Mouse (Mus musculus) forebrain, embryonic 12.5 days (tissue): Measurements from ENCODE around the gene Slc2a9. TPM values are rescaled to one million over a fixed set of nuclear protein-coding genes. Genes with fewer than 3 reads are reported as not detected.

Experiments
- ATAC-seq: fragments of 200-750 bp; cut with Nextera tagmentation; 2 replicates; pipeline ENCODE4 v1.8.0; 2017; ENCODE audit warnings: moderate TSS enrichment; ENCODE audit not compliant: low FRiP score
- H3K27ac ChIP-seq: fragments of 300-500 bp; sonication (generic); 2 replicates; pipeline ENCODE4 v1.5.1; 2016; ENCODE audit warnings: mild to moderate bottlenecking
- H3K27me3 ChIP-seq: fragments of 300-500 bp; sonication (generic); 2 replicates; pipeline ENCODE4 v1.6.1; 2016; ENCODE audit warnings: mild to moderate bottlenecking
- H3K36me3 ChIP-seq: fragments of 300-500 bp; sonication (generic); replicated peaks from 2 replicates; pipeline ENCODE4 v1.6.1; 2016; ENCODE audit warnings: mild to moderate bottlenecking
- H3K4me1 ChIP-seq: fragments of 300-500 bp; sonication (generic); 2 replicates; pipeline ENCODE4 v1.6.1; 2016
- H3K4me2 ChIP-seq: fragments of 300-500 bp; sonication (generic); 2 replicates; pipeline ENCODE4 v1.6.1; 2016; ENCODE audit warnings: mild to moderate bottlenecking, moderate library complexity
- H3K4me3 ChIP-seq: fragments of 300-500 bp; sonication (generic); replicated peaks from 2 replicates; pipeline ENCODE4 v1.5.1; 2016; ENCODE audit warnings: mild to moderate bottlenecking
- H3K9ac ChIP-seq: fragments of 300-500 bp; sonication (generic); 2 replicates; pipeline ENCODE4 v1.6.1; 2016; ENCODE audit warnings: mild to moderate bottlenecking
- H3K9me3 ChIP-seq: fragments of 300-500 bp; sonication (generic); 2 replicates; pipeline ENCODE4 v1.6.1; 2016
- WGBS: fragments of 180-500 bp; shearing (Covaris S2); methylation state at CpG from one replicate; pipeline ENCODE4 v1.1.7; 2016; 5-methylcytosine and 5-hydroxymethylcytosine counted together
- polyA plus RNA-seq: library from polyadenylated mRNA; unstranded; fragments of >200 nt; fragmentation: Nextera tagmentation; extraction: Ambion mirVana; gene quantifications from 2 replicates; pipeline ENCODE4 v1.2.1, GENCODE M21; 2016

Slc2a9 gene
- polyA plus RNA-seq, 1 experiment from 2014 or later = 0.29 TPM

- WGBS = 95% methylated on average over 3 of the region's 3 CpGs
- Histone ChIP-seq H3K9ac (no peak overlapping the region), H3K4me3 (no peak overlapping the region), H3K4me1 (no peaks in the 10 kb centered on the region), H3K9me3 (no peaks in the 10 kb centered on the region), H3K4me2 (no peak overlapping the region), H3K27me3 (no peaks in the 10 kb centered on the region), H3K27ac (no peak overlapping the region), H3K36me3 (no peaks in the 10 kb centered on the region)
- ATAC-seq = no peak
Measured at GRCm38 (mm10) chr5:38448121-38448520, 54.8 kb downstream of the Slc2a9 start.

- H3K4me3 ChIP-seq = no peak overlapping the region
- no peaks in the 10 kb centered on the region for H3K27me3 ChIP-seq
- no peaks in the 10 kb centered on the region for H3K36me3 ChIP-seq
- no peaks in the 10 kb centered on the region for H3K4me1 ChIP-seq
- no peak overlapping the region for H3K27ac ChIP-seq
- no peak overlapping the region for H3K4me2 ChIP-seq
- no peak overlapping the region for H3K9ac ChIP-seq
- WGBS = 77% methylated on average over 14 of the region's 14 CpGs
- no peaks in the 10 kb centered on the region for H3K9me3 ChIP-seq
- ATAC-seq = no peak
Measured at GRCm38 (mm10) chr5:38446316-38446975, 56.5 kb downstream of the Slc2a9 start.

- no peaks in the 10 kb centered on the region for H3K4me1 ChIP-seq
- H3K36me3 ChIP-seq = no peaks in the 10 kb centered on the region
- 75% methylated on average over 10 of the region's 10 CpGs for WGBS
- no peak overlapping the region for H3K9ac ChIP-seq
- no peaks in the 10 kb centered on the region for H3K27me3 ChIP-seq
- no peak overlapping the region for H3K4me2 ChIP-seq
- no peak overlapping the region for H3K27ac ChIP-seq
- no peak overlapping the region for H3K4me3 ChIP-seq
- H3K9me3 ChIP-seq = 0 out of 2 replicates have a peak, but pooled peaks cover 2% of the 10 kb centered on the region
- ATAC-seq = no peak
Measured at GRCm38 (mm10) chr5:38441088-38441839, 61.7 kb downstream of the Slc2a9 start.

- Histone ChIP-seq H3K36me3 (no peaks in the 10 kb centered on the region), H3K27ac (no peak overlapping the region), H3K4me1 (no peaks in the 10 kb centered on the region), H3K9ac (no peak overlapping the region), H3K9me3 (0 out of 2 replicates have a peak, but pooled peaks cover 2% of the 10 kb centered on the region), H3K4me2 (no peak overlapping the region), H3K27me3 (no peaks in the 10 kb centered on the region), H3K4me3 (no peak overlapping the region)
- no peak for ATAC-seq
- 84% methylated on average over 9 of the region's 9 CpGs for WGBS
Measured at GRCm38 (mm10) chr5:38440252-38441005, 62.5 kb downstream of the Slc2a9 start.

GRCm38 (mm10) chr5:38436681-38437080, 66.3 kb downstream of the Slc2a9 start:
- no peak overlapping the region for H3K4me3 ChIP-seq
- ATAC-seq = no peak
- H3K9ac ChIP-seq = no peak overlapping the region
- H3K27me3 ChIP-seq = no peaks in the 10 kb centered on the region
- no peaks in the 10 kb centered on the region for H3K4me1 ChIP-seq
- WGBS = 95% methylated on average over 11 of the region's 11 CpGs
- 0 out of 2 replicates have a peak, but pooled peaks cover 2% of the 10 kb centered on the region for H3K9me3 ChIP-seq
- H3K27ac ChIP-seq = no peak overlapping the region
- H3K4me2 ChIP-seq = no peak overlapping the region
- H3K36me3 ChIP-seq = no peaks in the 10 kb centered on the region

- WGBS = 75% methylated on average over 3 of the region's 3 CpGs
- no peak for ATAC-seq
- H3K27me3 ChIP-seq = no peaks in the 10 kb centered on the region
- 0 out of 2 replicates have a peak, but pooled peaks cover 2% of the 10 kb centered on the region for H3K9me3 ChIP-seq
- H3K9ac ChIP-seq = no peak overlapping the region
- no peak overlapping the region for H3K27ac ChIP-seq
- H3K4me2 ChIP-seq = no peak overlapping the region
- H3K4me3 ChIP-seq = no peak overlapping the region
- no peaks in the 10 kb centered on the region for H3K36me3 ChIP-seq
- H3K4me1 ChIP-seq = no peaks in the 10 kb centered on the region
Measured at GRCm38 (mm10) chr5:38434875-38435274, 68.1 kb downstream of the Slc2a9 start.

- no peak overlapping the region for H3K4me3 ChIP-seq
- no peak overlapping the region for H3K27ac ChIP-seq
- no peaks in the 10 kb centered on the region for H3K9me3 ChIP-seq
- H3K4me1 ChIP-seq = no peaks in the 10 kb centered on the region
- H3K36me3 ChIP-seq = no peaks in the 10 kb centered on the region
- no peaks in the 10 kb centered on the region for H3K27me3 ChIP-seq
- no peak overlapping the region for H3K9ac ChIP-seq
- WGBS = 84% methylated on average over 7 of the region's 7 CpGs
- no peak for ATAC-seq
- no peak overlapping the region for H3K4me2 ChIP-seq
Measured at GRCm38 (mm10) chr5:38431201-38431600, 71.7 kb downstream of the Slc2a9 start.

GRCm38 (mm10) chr5:38429106-38429505, 73.8 kb downstream of the Slc2a9 start:
- Histone ChIP-seq H3K4me3 (no peak overlapping the region), H3K4me2 (no peak overlapping the region), H3K9me3 (no peaks in the 10 kb centered on the region), H3K27me3 (no peaks in the 10 kb centered on the region), H3K4me1 (no peaks in the 10 kb centered on the region), H3K36me3 (no peaks in the 10 kb centered on the region), H3K9ac (no peak overlapping the region), H3K27ac (no peak overlapping the region)
- ATAC-seq = no peak
- WGBS = 75% methylated on average over 6 of the region's 6 CpGs

GRCm38 (mm10) chr5:38427757-38428156, 75.2 kb downstream of the Slc2a9 start:
- WGBS = 82% methylated on average over 5 of the region's 5 CpGs
- Histone ChIP-seq H3K4me3 (no peak overlapping the region), H3K27ac (no peak overlapping the region), H3K27me3 (no peaks in the 10 kb centered on the region), H3K4me2 (no peak overlapping the region), H3K9me3 (no peaks in the 10 kb centered on the region), H3K9ac (no peak overlapping the region), H3K36me3 (no peaks in the 10 kb centered on the region), H3K4me1 (no peaks in the 10 kb centered on the region)
- no peak for ATAC-seq

GRCm38 (mm10) chr5:38425569-38425968, 77.4 kb downstream of the Slc2a9 start:
- H3K9me3 ChIP-seq = no peaks in the 10 kb centered on the region
- no peak overlapping the region for H3K4me3 ChIP-seq
- ATAC-seq = no peak
- no peaks in the 10 kb centered on the region for H3K27me3 ChIP-seq
- no peak overlapping the region for H3K4me2 ChIP-seq
- WGBS = 91% methylated on average over 6 of the region's 6 CpGs
- H3K4me1 ChIP-seq = peaks cover 8% of the 10 kb centered on the region
- no peaks in the 10 kb centered on the region for H3K36me3 ChIP-seq
- H3K27ac ChIP-seq = no peak overlapping the region
- no peak overlapping the region for H3K9ac ChIP-seq

GRCm38 (mm10) chr5:38422426-38422825, 80.5 kb downstream of the Slc2a9 start:
- ATAC-seq = no peak
- Histone ChIP-seq H3K27ac (no peak overlapping the region), H3K27me3 (no peaks in the 10 kb centered on the region), H3K9me3 (no peaks in the 10 kb centered on the region), H3K4me2 (no peak overlapping the region), H3K9ac (no peak overlapping the region), H3K36me3 (no peaks in the 10 kb centered on the region), H3K4me3 (no peak overlapping the region), H3K4me1 (peaks cover 8% of the 10 kb centered on the region)
- WGBS = 7% methylated on average over 4 of the region's 4 CpGs

- no peak for ATAC-seq
- Histone ChIP-seq H3K27me3 (no peaks in the 10 kb centered on the region), H3K4me3 (no peak overlapping the region), H3K27ac (no peak overlapping the region), H3K4me2 (no peak overlapping the region), H3K9ac (no peak overlapping the region), H3K36me3 (no peaks in the 10 kb centered on the region), H3K4me1 (peaks cover 8% of the 10 kb centered on the region), H3K9me3 (peaks cover 6% of the 10 kb centered on the region; the same call in 1 of the 2 replicates)
- 81% methylated on average over 6 of the region's 6 CpGs for WGBS
Measured at GRCm38 (mm10) chr5:38418799-38419198, 84.1 kb downstream of the Slc2a9 start.
